In genomic region chr10:3943492-3944395, GRCm38 (mm10) we compare ENCODE assay signal across 8 mouse cellular contexts. TPM values are rescaled to one million over a fixed set of nuclear protein-coding genes. Genes with fewer than 3 reads are reported as not detected.
DNase-seq lines count a peak whose midpoint lies in the region; ATAC-seq lines count a peak whose summit lies in the region.

No protein-coding gene starts in this region.

- no peak for ATAC-seq in activated CD4-positive, CD25-positive, alpha-beta regulatory T cell, adult 4 months

- peak; percentile 74 for DNase-seq in B cell, adult 2 months
- DNase-seq in MEL-GATA-1-ER (ENCODE audit: extremely low read depth, low read depth): peak; percentile 23
- peak; percentile 58 for DNase-seq in cerebellum, adult 9-10 months
- DNase-seq in gastrocnemius, postnatal 10 days: peak; percentile 68
- DNase-seq in kidney, postnatal 4 days: peak; percentile 79 to 82
- peak; percentile 74 for DNase-seq in lung, postnatal 36 days
- DNase-seq in retina, embryonic 14.5 days (ENCODE audit: low spot score): peak; percentile 88

RNA-seq across cellular contexts. Expression of gene Mthfd1l, which starts 29.2 kb away (rescaled TPM):
- 1 to 10 TPM; 4.7 to 4.8 TPM for total RNA-seq in gastrocnemius, postnatal 10 days (2021)
- 10 to 100 TPM; 12.7 to 15.4 TPM for polyA plus RNA-seq in activated CD4-positive, CD25-positive, alpha-beta regulatory T cell, adult 4 months (2017; shearing (Covaris generic))

Comparison
In these comparisons a context has a peak if more than half of its experiments do, and no peak if none do; other contexts are left out.
1. DNase-seq: peak in every context shown above with its lines; median percentile 88 in retina, embryonic 14.5 days; 80 in kidney, postnatal 4 days; 74 in B cell, adult 2 months; 74 in lung, postnatal 36 days; 68 in gastrocnemius, postnatal 10 days; 58 in cerebellum, adult 9-10 months; 23 in MEL-GATA-1-ER.